Mouse (Mus musculus) heart, adult 11 months (tissue): ENCODE data around the gene Pnrc2.

Experiments
- DNase-seq: peaks from one replicate; pipeline ENCODE4 v3.0.0; 2022

Pnrc2 gene

GRCm38 (mm10) chr4:135891539-135891938 is 17.9 kb upstream of the Pnrc2 start:
- peak; percentile 62 for DNase-seq

- DNase-seq = peak; percentile 97
Observed at GRCm38 (mm10) chr4:135889884-135890283, 16.2 kb upstream of the Pnrc2 start.

GRCm38 (mm10) chr4:135889146-135889883 is 15.7 kb upstream of the Pnrc2 start:
- peak; percentile 68 for DNase-seq

GRCm38 (mm10) chr4:135888448-135889057 is 14.9 kb upstream of the Pnrc2 start:
- DNase-seq = peak; percentile 83

- peak; percentile 83 for DNase-seq
Observed at GRCm38 (mm10) chr4:135886184-135886583, 12.5 kb upstream of the Pnrc2 start.

- DNase-seq = peak; percentile 94
Observed at GRCm38 (mm10) chr4:135885676-135886075, 12.0 kb upstream of the Pnrc2 start.

- peak; percentile 86 for DNase-seq
Observed at GRCm38 (mm10) chr4:135884531-135884930, 10.9 kb upstream of the Pnrc2 start.

GRCm38 (mm10) chr4:135883881-135884516 is 10.3 kb upstream of the Pnrc2 start:
- DNase-seq = peak; percentile 80

GRCm38 (mm10) chr4:135883401-135883851 is 9.8 kb upstream of the Pnrc2 start:
- DNase-seq = peak; percentile 89

- DNase-seq = no peak
Observed at GRCm38 (mm10) chr4:135882023-135882422, 8.4 kb upstream of the Pnrc2 start.

- no peak for DNase-seq
Observed at GRCm38 (mm10) chr4:135880576-135880975, 6.9 kb upstream of the Pnrc2 start.

GRCm38 (mm10) chr4:135880018-135880417 is 6.4 kb upstream of the Pnrc2 start:
- peak; percentile 78 for DNase-seq

GRCm38 (mm10) chr4:135879021-135879420 is 5.4 kb upstream of the Pnrc2 start:
- peak; percentile 79 for DNase-seq

- peak; percentile 89 for DNase-seq
Observed at GRCm38 (mm10) chr4:135877742-135878141, 4.1 kb upstream of the Pnrc2 start.

- DNase-seq = peak; percentile 99
Observed at GRCm38 (mm10) chr4:135876583-135877020, 3.0 kb upstream of the Pnrc2 start.

GRCm38 (mm10) chr4:135875991-135876582 is 2.4 kb upstream of the Pnrc2 start:
- peak; percentile 97 for DNase-seq

- peak; percentile 90 for DNase-seq
Observed at GRCm38 (mm10) chr4:135875546-135875945, 1.9 kb upstream of the Pnrc2 start.

- peak; percentile 93 for DNase-seq
Observed at GRCm38 (mm10) chr4:135874564-135875535, 1.2 kb upstream of the Pnrc2 start.

- DNase-seq = peak; percentile 87
Observed at GRCm38 (mm10) chr4:135872589-135873391, 860 bp downstream of the Pnrc2 start.

- no peak for DNase-seq
Observed at GRCm38 (mm10) chr4:135872015-135872414, 1.6 kb downstream of the Pnrc2 start.
